Mouse (Mus musculus): ENCODE results near the gene Hoxb7. TPM values are rescaled to one million over a fixed set of nuclear protein-coding genes. Genes with fewer than 3 reads are reported as not detected.
A peak's percentile ranks its signal among the peaks of the same experiment; 100 is the strongest.

Gene Hoxb7
- polyA plus RNA-seq, 1 experiment from 2014 or later, result not detected

- no peak overlapping the region for H3K4me2 ChIP-seq
Measured at GRCm38 (mm10) chr11:96271541-96272011, 14.8 kb upstream of the Hoxb7 start.

GRCm38 (mm10) chr11:96272024-96272921, 14.2 kb upstream of the Hoxb7 start:
- Histone ChIP-seq H3K36me3 (replicated peaks) (no peaks in the 10 kb centered on the region), H3K9ac (no peak overlapping the region), H3K27me3 (peaks cover 97% of the 10 kb centered on the region), H3K4me3 (replicated peaks) (no peak overlapping the region), H3K27ac (no peak overlapping the region), H3K9me3 (no peaks in the 10 kb centered on the region), H3K4me1 (peaks cover 7% of the 10 kb centered on the region; the same call in 1 of the 2 replicates), H3K4me2 (no peak overlapping the region)
- under 1% methylated on average over 52 of the region's 58 CpGs for WGBS
- ATAC-seq (ENCODE audit: low FRiP score), result no peak

More at GRCm38 (mm10) chr11:96271541-96272011, 14.8 kb upstream of the Hoxb7 start:
- H3K27me3 ChIP-seq, result peaks cover 97% of the 10 kb centered on the region
- no peak overlapping the region for H3K27ac ChIP-seq
- H3K36me3 ChIP-seq (replicated peaks), result no peaks in the 10 kb centered on the region
- 0 out of 2 replicates have a peak overlapping the region, but pooled peaks have one; percentile 10 for H3K4me3 ChIP-seq (replicated peaks)
- no peak overlapping the region for H3K9ac ChIP-seq
- no peaks in the 10 kb centered on the region for H3K9me3 ChIP-seq
- ATAC-seq (ENCODE audit: low FRiP score), result no peak
- H3K4me1 ChIP-seq, result peaks cover 7% of the 10 kb centered on the region; the same call in 1 of the 2 replicates
- under 1% methylated on average over 52 of the region's 52 CpGs for WGBS

GRCm38 (mm10) chr11:96274428-96274827, 12.0 kb upstream of the Hoxb7 start:
- H3K27me3 ChIP-seq, result peaks cover 100% of the 10 kb centered on the region
- H3K36me3 ChIP-seq (replicated peaks), result no peaks in the 10 kb centered on the region
- no peak overlapping the region for H3K27ac ChIP-seq
- WGBS, result 4% methylated on average over 10 of the region's 10 CpGs
- peaks cover 7% of the 10 kb centered on the region; the same call in 1 of the 2 replicates for H3K4me1 ChIP-seq
- ATAC-seq (ENCODE audit: low FRiP score), result no peak
- H3K9me3 ChIP-seq, result no peaks in the 10 kb centered on the region
- no peak overlapping the region for H3K9ac ChIP-seq
- no peak overlapping the region for H3K4me2 ChIP-seq
- H3K4me3 ChIP-seq (replicated peaks), result no peak overlapping the region

GRCm38 (mm10) chr11:96275896-96276295, 10.5 kb upstream of the Hoxb7 start:
- Histone ChIP-seq H3K4me1 (peaks cover 7% of the 10 kb centered on the region; the same call in 1 of the 2 replicates), H3K36me3 (replicated peaks) (no peaks in the 10 kb centered on the region), H3K27ac (no peak overlapping the region), H3K9me3 (no peaks in the 10 kb centered on the region), H3K4me2 (no peak overlapping the region), H3K27me3 (peaks cover 100% of the 10 kb centered on the region), H3K4me3 (replicated peaks) (no peak overlapping the region), H3K9ac (no peak overlapping the region)
- no peak for ATAC-seq (ENCODE audit: low FRiP score)
- 2% methylated on average over 4 of the region's 4 CpGs for WGBS

DNA sequence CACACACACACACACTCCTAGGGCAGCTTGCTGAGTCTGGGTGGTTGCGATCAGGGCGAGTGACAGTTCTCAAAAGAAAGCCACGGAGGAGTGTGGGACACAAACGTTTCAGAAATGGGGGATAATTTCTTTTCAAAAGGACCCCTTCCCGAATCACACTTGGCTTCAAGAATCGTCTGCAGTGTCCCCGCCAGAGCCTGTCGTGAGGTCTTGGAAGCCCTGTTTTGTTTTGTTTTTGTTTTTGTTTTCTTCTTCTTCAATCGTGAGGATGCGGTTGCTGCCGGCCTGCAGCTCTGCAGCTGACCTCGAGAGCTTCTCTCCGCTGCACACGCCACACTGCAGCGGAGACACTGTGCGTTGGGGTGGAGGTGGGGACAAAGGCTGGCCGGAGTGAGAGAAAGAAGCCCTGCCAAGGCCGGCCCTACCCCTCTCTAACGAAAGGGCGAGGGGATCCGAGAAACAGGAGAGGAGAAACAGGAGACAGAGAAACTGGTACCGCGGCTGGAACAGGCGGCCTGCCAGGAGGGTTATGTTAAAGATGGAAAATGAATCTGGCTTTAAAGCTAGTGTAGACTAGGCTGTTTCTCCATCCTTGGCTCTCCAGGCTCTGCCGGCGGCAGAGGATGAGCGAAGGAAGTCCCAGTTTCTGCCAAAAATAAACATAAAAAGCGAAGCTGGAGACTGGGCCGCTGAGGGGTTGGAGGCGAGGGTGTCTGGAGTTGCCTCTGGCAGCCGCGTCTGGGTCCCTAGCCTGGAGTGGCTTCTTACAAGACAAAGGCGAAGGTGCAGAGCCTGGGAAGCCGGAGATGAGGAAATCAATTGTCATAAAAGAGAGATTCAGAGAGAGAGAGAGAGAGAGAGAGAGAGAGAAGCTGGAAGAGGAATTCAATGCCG, 9.0 kb upstream of the Hoxb7 start:
- Histone ChIP-seq H3K4me1 (peaks cover under 1% of the 10 kb centered on the region; the same call in 1 of the 2 replicates), H3K27me3 (peaks cover 99% of the 10 kb centered on the region), H3K36me3 (replicated peaks) (no peaks in the 10 kb centered on the region), H3K9me3 (no peaks in the 10 kb centered on the region), H3K4me3 (replicated peaks) (no peak overlapping the region), H3K27ac (no peak overlapping the region), H3K4me2 (no peak overlapping the region), H3K9ac (no peak overlapping the region)
- WGBS, result 3% methylated on average over 35 of the region's 35 CpGs
- ATAC-seq (ENCODE audit: low FRiP score), result no peak

- H3K36me3 ChIP-seq (replicated peaks), result no peaks in the 10 kb centered on the region
- no peak overlapping the region for H3K4me2 ChIP-seq
- H3K4me1 ChIP-seq, result no peaks in the 10 kb centered on the region
- WGBS, result 14% methylated on average over 13 of the region's 14 CpGs
- H3K27me3 ChIP-seq, result peaks cover 99% of the 10 kb centered on the region
- no peak overlapping the region for H3K4me3 ChIP-seq (replicated peaks)
- no peak overlapping the region for H3K27ac ChIP-seq
- no peak overlapping the region for H3K9ac ChIP-seq
- ATAC-seq (ENCODE audit: low FRiP score), result no peak
- no peaks in the 10 kb centered on the region for H3K9me3 ChIP-seq
Measured at GRCm38 (mm10) chr11:96278324-96278723, 8.1 kb upstream of the Hoxb7 start.

DNA sequence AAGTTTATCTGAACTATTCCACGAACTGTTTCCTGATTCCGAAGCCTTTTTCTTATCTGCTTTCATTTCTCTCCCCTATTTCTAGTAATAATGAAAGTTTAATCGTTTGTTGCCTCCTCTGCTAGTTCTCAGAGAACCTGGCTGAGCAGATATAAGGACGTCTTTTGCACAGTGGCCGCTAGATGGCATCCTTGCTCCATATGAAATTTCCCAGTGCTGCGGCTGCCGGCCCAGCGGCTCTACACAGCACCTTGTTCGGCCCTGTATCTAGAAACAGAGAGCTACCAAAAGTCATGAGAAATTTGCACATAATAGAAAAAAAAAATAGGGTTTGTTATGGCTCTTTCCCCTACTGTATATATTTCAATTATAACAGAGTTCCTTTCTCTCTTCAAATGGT, 7.7 kb upstream of the Hoxb7 start:
- H3K4me2 ChIP-seq, result no peak overlapping the region
- no peak for ATAC-seq (ENCODE audit: low FRiP score)

GRCm38 (mm10) chr11:96279421-96280233, 6.8 kb upstream of the Hoxb7 start:
- H3K4me2 ChIP-seq, result no peak overlapping the region
- H3K4me3 ChIP-seq (replicated peaks), result no peak overlapping the region
- H3K9me3 ChIP-seq, result no peaks in the 10 kb centered on the region
- 3% methylated on average over 31 of the region's 31 CpGs for WGBS
- no peaks in the 10 kb centered on the region for H3K36me3 ChIP-seq (replicated peaks)
- no peak overlapping the region for H3K9ac ChIP-seq
- H3K4me1 ChIP-seq, result peaks cover 8% of the 10 kb centered on the region; the same call in 1 of the 2 replicates
- ATAC-seq (ENCODE audit: low FRiP score), result no peak
- H3K27ac ChIP-seq, result no peak overlapping the region
- peaks cover 99% of the 10 kb centered on the region for H3K27me3 ChIP-seq

More for the DNA sequence above, 7.7 kb upstream of the Hoxb7 start:
- Histone ChIP-seq H3K9ac (no peak overlapping the region), H3K27ac (no peak overlapping the region), H3K4me1 (no peaks in the 10 kb centered on the region), H3K4me3 (replicated peaks) (no peak overlapping the region), H3K36me3 (replicated peaks) (no peaks in the 10 kb centered on the region), H3K9me3 (no peaks in the 10 kb centered on the region), H3K27me3 (peaks cover 99% of the 10 kb centered on the region)
- WGBS, result 1% methylated on average over 9 of the region's 9 CpGs

DNA sequence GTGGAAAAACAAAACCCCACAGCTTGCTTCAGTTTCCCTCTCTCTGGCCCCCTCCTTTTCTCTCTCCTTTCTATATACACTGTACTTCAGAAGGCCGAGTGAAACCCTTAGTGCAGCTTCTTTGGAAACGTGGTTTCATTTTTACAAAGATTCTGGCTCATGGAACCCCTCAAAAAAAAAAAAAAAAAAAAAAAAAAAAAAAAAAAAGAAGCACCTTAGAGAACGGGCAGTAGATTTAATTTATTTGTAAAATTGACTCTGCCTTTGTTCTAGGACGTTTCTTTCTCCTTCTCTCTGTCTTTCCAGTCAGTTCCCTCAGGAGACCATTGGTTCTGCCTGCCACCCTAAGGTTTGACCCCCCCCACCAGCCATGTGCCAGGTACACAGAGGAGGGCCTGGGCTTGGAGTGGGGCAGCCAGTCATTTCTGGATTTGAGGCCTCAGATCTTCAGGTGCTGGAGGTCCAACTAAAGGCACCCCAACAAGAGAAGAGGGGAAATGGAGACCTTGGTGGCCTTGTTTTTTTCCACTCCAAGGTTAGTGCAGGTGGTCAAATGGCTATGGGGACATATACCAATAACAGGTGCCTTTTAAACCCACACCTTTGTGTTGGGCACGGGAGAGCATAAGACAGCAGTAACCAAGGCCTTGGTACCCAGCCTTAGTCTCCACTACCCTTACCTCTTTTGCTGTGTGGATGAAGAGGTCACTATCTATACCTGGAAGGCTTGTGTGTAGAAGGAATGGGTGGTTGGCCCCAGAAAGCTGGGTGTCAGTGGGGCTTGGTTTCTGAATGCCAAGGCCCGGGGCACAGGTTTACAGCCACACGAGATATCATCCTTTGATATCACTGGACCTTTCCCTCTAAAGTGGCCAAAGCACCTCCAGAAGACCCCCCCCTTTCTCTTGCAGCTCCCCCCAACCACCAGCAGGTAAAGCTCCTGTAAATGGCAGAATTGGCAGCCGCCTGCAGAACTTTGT, 5.7 kb upstream of the Hoxb7 start:
- peaks cover 11% of the 10 kb centered on the region; the same call in 1 of the 2 replicates for H3K4me1 ChIP-seq
- H3K9me3 ChIP-seq, result no peaks in the 10 kb centered on the region
- H3K27ac ChIP-seq, result no peak overlapping the region
- WGBS, result 7% methylated on average over 8 of the region's 8 CpGs
- H3K4me2 ChIP-seq, result no peak overlapping the region
- no peaks in the 10 kb centered on the region for H3K36me3 ChIP-seq (replicated peaks)
- no peak overlapping the region for H3K9ac ChIP-seq
- no peak for ATAC-seq (ENCODE audit: low FRiP score)
- peaks cover 99% of the 10 kb centered on the region for H3K27me3 ChIP-seq
- no peak overlapping the region for H3K4me3 ChIP-seq (replicated peaks)

DNA sequence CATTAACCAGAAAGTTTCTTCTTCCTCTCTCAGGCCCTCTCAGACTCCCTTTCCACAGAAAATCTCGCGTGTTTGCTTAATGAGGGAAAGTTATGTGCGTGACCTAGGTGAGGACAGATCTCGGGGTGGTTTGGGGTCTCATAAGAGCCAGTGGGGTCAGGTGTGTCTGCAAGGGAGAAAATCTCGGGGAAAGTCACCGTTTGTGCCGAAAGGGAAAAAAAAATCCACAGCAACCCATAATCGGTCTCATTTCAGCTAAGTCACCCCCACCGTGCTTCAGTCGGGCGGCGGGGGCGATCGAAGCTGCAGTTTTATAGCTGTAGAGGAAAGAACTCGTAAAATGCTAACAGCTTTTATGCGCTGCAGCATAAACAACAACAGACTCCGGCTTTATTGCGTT, 5.0 kb upstream of the Hoxb7 start:
- H3K4me2 ChIP-seq, result no peak overlapping the region
- H3K27ac ChIP-seq, result no peak overlapping the region
- H3K9ac ChIP-seq, result no peak overlapping the region
- no peak for ATAC-seq (ENCODE audit: low FRiP score)
- peaks cover 99% of the 10 kb centered on the region for H3K27me3 ChIP-seq
- H3K4me1 ChIP-seq, result peaks cover 11% of the 10 kb centered on the region; the same call in 1 of the 2 replicates
- no peaks in the 10 kb centered on the region for H3K36me3 ChIP-seq (replicated peaks)
- H3K4me3 ChIP-seq (replicated peaks), result no peak overlapping the region
- no peaks in the 10 kb centered on the region for H3K9me3 ChIP-seq
- WGBS, result 4% methylated on average over 18 of the region's 18 CpGs
